Mouse (Mus musculus) C2C12 (cell line): ENCODE data around the gene C2cd4c. TPM values are rescaled to one million over a fixed set of nuclear protein-coding genes. Genes with fewer than 3 reads are reported as not detected.

Source experiments
- H3K27me3 ChIP-seq: one replicate; pipeline ENCODE4 v1.6.1; 2011; ENCODE audit not compliant: control insufficient read depth, insufficient read depth, insufficient read length
- H3K36me3 ChIP-seq: one replicate; pipeline ENCODE4 v1.6.1; 2011; ENCODE audit not compliant: control insufficient read depth, insufficient read depth
- H3K4me3 ChIP-seq: one replicate; pipeline ENCODE4 v1.5.1; 2011; ENCODE audit warnings: mild to moderate bottlenecking, control low read depth; ENCODE audit not compliant: poor library complexity, insufficient read depth, severe bottlenecking
- H3K79me2 ChIP-seq: one replicate; pipeline ENCODE4 v1.6.1; 2011; ENCODE audit not compliant: control insufficient read depth, insufficient read depth
- H3K79me3 ChIP-seq: one replicate; pipeline ENCODE4 v1.6.1; 2011; ENCODE audit warnings: low read depth, control low read depth
- H3ac ChIP-seq: one replicate; pipeline ENCODE3; 2011; ENCODE audit warnings: low read depth; ENCODE audit not compliant: control insufficient read depth, insufficient read length
- CEBPB ChIP-seq: IDR thresholded peaks from one replicate; pipeline ENCODE4 v1.6.1; 2011; ENCODE audit warnings: low read depth, mild to moderate bottlenecking, control low read depth, moderate library complexity
- CTCF ChIP-seq: IDR thresholded peaks from one replicate; pipeline ENCODE4 v1.5.1; 2011; ENCODE audit not compliant: control insufficient read depth, insufficient read depth, insufficient read length
- FOSL1 ChIP-seq: IDR thresholded peaks from one replicate; pipeline ENCODE4 v1.8.0; 2011; ENCODE audit warnings: mild to moderate bottlenecking, low read length; ENCODE audit not compliant: poor library complexity, insufficient read depth, severe bottlenecking
- MAX ChIP-seq: IDR thresholded peaks from one replicate; pipeline ENCODE4 v1.6.1; 2011; ENCODE audit warnings: mild to moderate bottlenecking, control low read depth
- MYOD1 ChIP-seq: IDR thresholded peaks from one replicate; pipeline ENCODE4 v1.6.1; 2011; ENCODE audit warnings: low read depth; ENCODE audit not compliant: control insufficient read depth, insufficient read length
- MYOG ChIP-seq: IDR thresholded peaks from one replicate; pipeline ENCODE4 v1.6.1; 2011; ENCODE audit not compliant: control insufficient read depth, insufficient read length; ENCODE audit errors: extremely low read depth
- USF1 ChIP-seq: IDR thresholded peaks from one replicate; pipeline ENCODE4 v1.6.1; 2011; ENCODE audit warnings: low read depth, mild to moderate bottlenecking, control low read depth, moderate library complexity
- polyA plus RNA-seq: library from polyadenylated mRNA; unstranded; fragments of >200 nt; fragmentation: generic; extraction: Trizol; gene quantifications from one replicate; pipeline ENCODE4 v1.2.1, GENCODE M21; 2012; ENCODE audit warnings: missing spikeins

C2cd4c gene
- polyA plus RNA-seq, 1 experiment, result 0.07 TPM

DNA sequence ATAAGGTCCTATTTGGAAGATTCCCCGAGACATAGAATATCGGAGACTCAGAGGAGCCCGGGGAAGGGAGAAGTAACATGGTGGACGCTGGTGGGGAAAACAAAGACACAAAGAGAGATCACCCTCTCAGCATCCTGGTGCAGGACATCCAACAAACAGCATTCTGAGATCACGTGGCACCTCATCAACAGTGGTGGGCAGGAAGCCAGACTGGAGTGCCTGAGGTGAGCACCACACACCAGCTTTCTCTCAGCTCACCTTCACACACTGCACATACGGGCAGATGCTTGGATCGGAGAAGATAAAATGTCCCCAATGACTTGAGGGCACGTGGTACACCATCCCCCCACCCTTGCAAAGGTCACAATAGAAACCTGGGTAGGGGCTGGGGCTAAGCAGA, 22.5 kb upstream of the C2cd4c start:
- Histone ChIP-seq H3ac (no peak overlapping the region), H3K79me3 (no peaks in the 10 kb centered on the region), H3K36me3 (no peaks in the 10 kb centered on the region), H3K4me3 (no peak overlapping the region), H3K27me3 (peaks cover 17% of the 10 kb centered on the region), H3K79me2 (no peaks in the 10 kb centered on the region)
- no peak for TF ChIP-seq CEBPB
- TF ChIP-seq MYOG, result no peak
- no peak for TF ChIP-seq FOSL1
- TF ChIP-seq MAX, result no peak

DNA sequence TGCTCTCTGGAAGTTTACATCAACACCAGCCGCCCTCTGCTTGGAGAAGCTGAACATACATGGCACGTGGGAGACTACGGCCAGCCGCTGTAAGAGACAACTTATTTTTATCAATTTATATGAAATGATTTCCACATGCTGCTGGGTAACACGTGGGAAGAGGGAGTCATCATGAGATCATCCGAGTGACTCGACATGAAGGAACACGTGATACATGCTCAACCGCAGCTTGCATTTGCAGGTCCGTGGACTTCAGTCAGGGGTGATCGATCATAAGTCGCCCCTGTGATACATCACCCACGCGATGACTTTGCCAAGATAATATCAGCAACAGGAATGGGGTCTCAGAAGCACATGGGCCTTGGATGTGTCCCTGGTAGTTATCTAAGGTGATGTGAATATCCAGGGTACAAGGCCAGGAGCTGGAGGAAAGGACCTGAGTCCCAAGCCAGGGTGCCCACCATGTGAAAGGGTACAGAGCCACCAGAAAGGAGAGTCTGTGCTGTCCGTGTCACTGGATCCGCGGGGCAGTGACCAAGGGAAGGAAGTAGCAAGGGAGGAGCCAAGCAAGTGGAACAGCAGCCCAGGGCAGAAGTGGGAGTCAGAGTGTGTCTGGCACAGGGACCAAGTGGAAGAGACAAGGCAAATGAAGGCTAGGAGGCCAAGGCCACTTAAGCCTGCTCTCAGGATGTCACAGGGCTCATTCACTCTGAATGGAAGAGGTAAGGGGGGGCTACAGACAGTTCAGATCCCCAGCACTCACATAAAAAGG, 19.4 kb upstream of the C2cd4c start:
- Histone ChIP-seq H3K4me3 (no peak overlapping the region), H3K27me3 (peaks cover 13% of the 10 kb centered on the region), H3K36me3 (no peaks in the 10 kb centered on the region), H3K79me2 (no peaks in the 10 kb centered on the region), H3K79me3 (no peaks in the 10 kb centered on the region), H3ac (peak overlapping the region; percentile 39)
- TF ChIP-seq MYOG (no peak), FOSL1 (peak; percentile 83), CEBPB (peak; percentile 71), CTCF (no peak), USF1 (peak; percentile 97), MYOD1 (peak; percentile 12), MAX (peak; percentile 97)

DNA sequence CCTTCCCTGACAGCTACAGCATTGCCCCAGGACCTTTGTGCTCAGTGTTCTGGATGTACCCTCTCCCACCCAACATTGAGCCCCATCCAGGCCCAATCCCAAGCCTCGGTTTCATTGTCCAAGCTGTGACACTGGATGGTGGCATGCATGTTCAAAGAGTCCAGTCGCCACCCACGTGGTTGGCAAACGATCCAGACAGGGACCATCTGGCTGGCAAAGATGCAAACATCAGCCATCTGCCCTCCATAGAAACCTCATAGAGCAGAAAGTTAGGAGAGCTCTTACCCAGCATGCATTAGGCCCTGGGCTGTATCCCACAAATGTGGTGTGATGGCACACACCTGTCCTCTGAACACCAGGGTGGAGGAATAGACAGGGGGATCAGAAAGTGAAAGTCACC, 17.6 kb upstream of the C2cd4c start:
- Histone ChIP-seq H3ac (no peak overlapping the region), H3K27me3 (no peaks in the 10 kb centered on the region), H3K36me3 (no peaks in the 10 kb centered on the region), H3K4me3 (no peak overlapping the region), H3K79me2 (no peaks in the 10 kb centered on the region), H3K79me3 (no peaks in the 10 kb centered on the region)
- TF ChIP-seq CTCF (no peak), FOSL1 (no peak), CEBPB (no peak), MYOG (no peak), USF1 (no peak), MAX (no peak), MYOD1 (no peak)

DNA sequence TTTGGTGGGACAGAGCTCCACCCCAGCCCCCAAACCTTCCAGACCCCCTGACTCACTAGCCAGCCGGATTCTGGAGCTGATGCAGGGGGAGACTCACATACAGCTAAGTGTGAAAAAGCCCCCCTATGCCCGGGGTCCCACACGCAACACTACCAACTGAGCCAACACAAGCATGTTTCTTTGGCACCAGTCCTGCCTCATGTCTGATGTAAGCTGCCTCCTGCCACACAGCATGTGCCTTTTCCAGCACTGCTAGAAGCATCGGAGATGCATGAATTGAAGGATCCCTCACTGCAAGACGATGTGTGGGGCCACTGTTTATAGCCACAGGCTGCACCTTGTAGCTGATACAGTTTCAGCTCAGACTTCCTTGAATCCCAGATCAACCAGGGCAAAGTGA, 14.6 kb upstream of the C2cd4c start:
- no peaks in the 10 kb centered on the region for H3K79me3 ChIP-seq
- no peak overlapping the region for H3ac ChIP-seq
- TF ChIP-seq MYOG (no peak), CTCF (no peak), MYOD1 (no peak), FOSL1 (no peak), MAX (no peak), CEBPB (no peak), USF1 (no peak)
- H3K27me3 ChIP-seq, result peaks cover 2% of the 10 kb centered on the region
- H3K36me3 ChIP-seq, result no peaks in the 10 kb centered on the region
- H3K79me2 ChIP-seq, result no peaks in the 10 kb centered on the region
- H3K4me3 ChIP-seq, result no peak overlapping the region

- Histone ChIP-seq H3K79me3 (no peaks in the 10 kb centered on the region), H3K4me3 (no peak overlapping the region), H3K27me3 (peaks cover 8% of the 10 kb centered on the region), H3K36me3 (no peaks in the 10 kb centered on the region), H3ac (no peak overlapping the region), H3K79me2 (no peaks in the 10 kb centered on the region)
- TF ChIP-seq CEBPB, result no peak
- no peak for TF ChIP-seq MAX
- no peak for TF ChIP-seq MYOG
- TF ChIP-seq MYOD1, result no peak
- TF ChIP-seq FOSL1, result no peak
- no peak for TF ChIP-seq USF1
- no peak for TF ChIP-seq CTCF
Measured at GRCm38 (mm10) chr10:79626156-79626555, 12.3 kb upstream of the C2cd4c start.

DNA sequence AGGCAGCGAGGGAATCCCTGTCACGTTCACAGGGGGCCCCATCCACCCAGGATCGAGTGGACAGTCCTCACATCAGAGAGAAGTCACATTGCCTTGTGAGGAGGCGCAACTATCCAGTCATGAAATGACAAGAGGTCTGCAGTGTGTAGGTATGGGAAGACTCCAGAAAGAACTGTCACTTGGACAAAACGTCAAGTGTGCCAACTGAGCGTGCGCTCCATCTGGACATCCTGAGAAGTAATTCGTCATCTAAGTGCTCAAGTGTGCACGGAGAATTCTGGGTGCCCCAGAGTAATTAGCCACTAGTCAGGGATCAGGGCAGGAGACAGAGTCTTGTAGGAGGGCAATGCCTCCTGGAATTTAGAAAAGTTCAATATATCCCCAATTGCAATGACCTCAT, 11.6 kb upstream of the C2cd4c start:
- no peaks in the 10 kb centered on the region for H3K79me2 ChIP-seq
- TF ChIP-seq MAX, result no peak
- TF ChIP-seq CTCF, result no peak
- no peak for TF ChIP-seq USF1
- no peak for TF ChIP-seq CEBPB
- no peak for TF ChIP-seq FOSL1
- no peak for TF ChIP-seq MYOD1
- no peak for TF ChIP-seq MYOG
- no peaks in the 10 kb centered on the region for H3K36me3 ChIP-seq
- peaks cover 14% of the 10 kb centered on the region for H3K27me3 ChIP-seq
- H3K79me3 ChIP-seq, result no peaks in the 10 kb centered on the region
- no peak overlapping the region for H3ac ChIP-seq
- no peak overlapping the region for H3K4me3 ChIP-seq
